Mouse (Mus musculus) lung, postnatal 4 days (tissue): ENCODE results near the gene Kifap3.
A peak's percentile ranks its signal among the peaks of the same experiment; 100 is the strongest.
"Not testable (repeated sequence)": the region's sequence is repeated elsewhere in the genome, so short reads cannot be mapped to it uniquely, and the experiment has no call there.

ENCODE experiments used
- DNase-seq, 2 experiments: peaks; one replicate each; pipeline ENCODE4 v3.0.0; 2021

Gene Kifap3

DNA sequence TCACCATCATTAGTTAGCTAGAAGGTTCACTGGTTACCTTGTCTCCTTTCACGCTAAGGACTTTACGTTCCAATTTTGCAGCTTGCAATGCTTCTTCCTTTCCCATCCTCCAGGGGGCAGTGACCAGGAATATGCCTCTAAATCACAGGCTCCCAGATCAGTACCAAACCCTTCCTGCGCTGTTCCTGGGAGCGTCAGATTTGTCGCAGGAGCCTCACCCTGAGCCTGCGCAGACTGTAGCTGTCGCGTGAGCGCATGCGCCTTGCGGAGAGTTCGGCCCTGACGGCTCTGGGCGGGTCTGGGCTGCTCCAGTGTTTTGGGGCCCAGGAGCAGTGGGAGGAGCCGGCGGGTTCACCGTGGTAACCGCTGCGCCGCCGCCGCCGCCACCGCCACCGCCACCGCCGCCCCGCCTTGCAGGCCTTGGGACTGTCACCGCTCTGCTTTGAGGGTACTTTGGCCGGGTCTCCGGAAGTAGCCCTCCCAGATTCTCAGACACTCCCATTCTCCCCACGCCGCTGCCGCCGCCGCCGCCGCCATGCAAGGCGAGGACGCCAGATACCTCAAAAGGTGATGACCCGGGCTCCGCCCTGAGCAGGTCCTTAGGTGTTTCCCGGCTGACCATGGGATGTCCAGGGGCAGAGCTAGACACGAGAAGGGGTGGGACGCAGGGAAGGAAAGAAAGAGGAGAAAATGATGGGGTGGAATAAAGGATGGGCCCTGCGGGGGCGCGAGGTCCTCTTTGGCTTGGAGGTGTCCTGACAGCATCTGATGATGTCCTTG lies at the start of gene Kifap3:
Kifap3 (plus strand) TSS at position 248 of the 780 bp plus-strand sequence.
- peak; percentile 98 to 99 for DNase-seq

DNA sequence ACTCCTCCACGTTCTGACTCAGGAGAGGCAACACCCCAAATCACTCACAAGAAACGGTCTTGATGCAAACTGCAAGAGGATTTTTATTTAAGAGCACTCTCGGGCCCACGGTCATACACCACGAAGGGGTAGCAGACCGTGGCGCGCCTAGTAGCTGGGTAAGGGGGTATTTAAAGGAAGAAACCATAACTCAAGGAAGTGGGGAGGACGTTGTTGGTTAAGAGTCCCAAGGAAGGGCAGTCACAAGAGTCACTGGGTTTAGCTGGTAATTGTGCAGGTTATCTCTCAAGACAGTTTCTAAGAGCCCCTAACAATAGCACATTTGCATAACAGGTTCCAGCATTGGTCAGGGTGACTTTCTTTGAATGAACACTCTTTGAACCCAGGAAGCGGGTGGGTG lies 48.2 kb upstream of the Kifap3 start:
- not testable (repeated sequence) for DNase-seq

DNA sequence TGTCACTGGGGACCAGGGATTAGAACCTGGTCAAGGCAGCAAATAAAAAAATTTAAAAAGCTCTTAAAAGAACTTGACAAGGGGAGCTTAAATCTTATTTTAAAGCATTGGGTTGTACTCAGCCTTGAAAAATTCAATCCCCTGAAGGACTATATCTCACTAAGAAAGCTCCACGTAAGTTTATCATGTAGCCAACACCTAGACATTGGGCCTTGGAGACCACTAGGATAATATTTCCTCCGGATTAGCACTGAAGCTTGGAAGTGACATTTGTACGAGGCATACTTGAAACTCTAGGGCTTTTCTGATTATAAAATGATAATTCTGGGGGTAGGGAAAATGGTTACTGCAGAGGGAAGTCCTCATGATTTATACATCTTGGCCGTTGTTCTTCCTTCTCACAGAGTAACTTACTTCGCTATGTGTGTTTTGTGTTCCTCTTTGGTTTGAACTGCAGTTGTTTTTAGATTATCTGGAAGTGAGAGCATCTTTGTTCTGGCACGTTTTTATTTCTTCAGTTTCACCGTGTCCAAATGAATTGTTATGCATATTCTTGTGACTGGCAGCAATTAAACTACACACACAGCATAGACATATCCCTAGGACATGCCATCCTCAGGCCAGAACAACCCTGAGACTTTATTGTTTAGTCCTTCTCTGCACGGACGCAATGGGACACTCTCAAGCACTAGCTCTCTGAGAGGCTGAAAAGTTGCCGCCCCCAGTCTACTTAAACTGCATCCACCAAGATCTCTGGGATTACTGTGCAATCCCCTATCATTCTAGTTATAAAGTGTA lies 42.7 kb upstream of the Kifap3 start:
- DNase-seq, result no peak

DNA sequence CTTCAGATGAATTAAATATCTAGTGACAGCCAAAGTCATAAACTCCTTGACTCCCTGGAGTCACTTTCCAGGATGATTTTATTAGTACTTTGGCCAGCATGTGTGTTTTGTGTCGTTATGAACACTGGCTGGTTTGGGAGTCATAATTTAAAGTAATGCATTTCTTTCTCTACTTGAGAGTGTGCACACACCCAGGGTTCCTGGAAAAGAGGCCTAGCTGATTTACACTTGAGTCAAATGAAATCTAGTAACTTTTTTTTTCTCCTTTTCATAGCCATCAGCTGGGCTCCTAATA lies 42.2 kb upstream of the Kifap3 start:
- DNase-seq, result no peak

DNA sequence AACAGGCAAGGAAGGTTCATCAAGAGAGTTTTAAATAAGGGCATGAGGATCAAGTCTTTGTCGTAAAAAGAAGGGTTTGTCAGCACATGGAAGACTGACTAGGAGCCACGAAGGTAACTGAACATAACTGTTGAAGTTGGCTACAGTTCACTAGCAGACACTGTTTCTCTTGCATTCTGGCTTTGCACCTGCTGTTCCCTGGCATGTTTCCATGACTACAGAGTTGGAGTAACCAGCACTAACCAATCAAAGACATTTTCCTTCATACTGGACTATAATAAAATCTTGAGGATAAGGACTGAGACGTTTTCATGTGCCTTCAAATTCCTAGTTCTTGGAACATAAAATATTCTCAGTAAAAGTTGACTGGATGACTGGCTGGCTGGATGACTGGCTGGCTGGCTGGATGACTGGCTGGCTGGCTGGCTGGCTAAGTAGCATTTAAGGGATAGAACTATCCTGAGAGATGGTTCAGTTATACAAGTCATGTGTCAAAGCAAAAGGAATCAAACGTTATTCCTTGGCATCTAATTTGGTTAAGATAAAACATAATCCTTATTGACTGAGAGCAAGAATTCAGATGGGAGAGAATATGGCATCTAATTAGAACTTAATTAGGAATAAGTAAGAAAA lies 27.9 kb upstream of the Kifap3 start:
- DNase-seq, result no peak

DNA sequence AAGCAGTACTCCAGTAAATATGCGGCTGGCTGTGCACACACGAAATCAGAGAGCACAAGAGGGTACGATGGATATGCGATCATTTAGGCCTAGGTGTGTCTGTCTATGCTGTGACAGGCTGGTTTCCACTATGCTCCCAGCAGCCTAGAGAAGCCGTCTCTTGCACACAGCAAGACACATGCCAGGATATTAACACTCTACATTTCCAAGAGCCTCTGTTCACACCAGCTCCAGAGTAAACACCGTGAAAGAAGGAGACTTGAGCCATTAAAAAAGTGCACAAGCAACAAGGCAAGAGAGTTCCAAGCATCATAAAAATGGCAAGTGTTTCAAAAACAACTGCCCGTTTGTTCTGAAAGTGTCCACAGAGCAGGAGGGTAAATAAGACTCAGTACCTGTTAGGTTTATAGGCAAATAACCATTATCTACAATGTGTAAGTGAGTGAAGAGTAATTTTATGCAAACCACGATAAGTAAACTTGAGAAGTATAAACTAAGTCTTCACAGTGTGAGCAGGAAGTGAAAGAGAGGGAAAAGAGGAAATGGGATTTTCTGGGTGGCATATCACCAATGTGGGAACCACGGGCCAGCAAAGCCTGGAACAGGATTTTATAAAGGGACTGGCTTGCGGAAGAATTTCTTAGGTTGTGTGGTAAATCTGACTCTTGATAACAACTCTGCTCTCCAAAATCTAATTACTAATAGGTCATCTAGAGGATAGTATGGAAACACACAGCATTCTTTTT lies 21.7 kb upstream of the Kifap3 start:
- no peak for DNase-seq

DNA sequence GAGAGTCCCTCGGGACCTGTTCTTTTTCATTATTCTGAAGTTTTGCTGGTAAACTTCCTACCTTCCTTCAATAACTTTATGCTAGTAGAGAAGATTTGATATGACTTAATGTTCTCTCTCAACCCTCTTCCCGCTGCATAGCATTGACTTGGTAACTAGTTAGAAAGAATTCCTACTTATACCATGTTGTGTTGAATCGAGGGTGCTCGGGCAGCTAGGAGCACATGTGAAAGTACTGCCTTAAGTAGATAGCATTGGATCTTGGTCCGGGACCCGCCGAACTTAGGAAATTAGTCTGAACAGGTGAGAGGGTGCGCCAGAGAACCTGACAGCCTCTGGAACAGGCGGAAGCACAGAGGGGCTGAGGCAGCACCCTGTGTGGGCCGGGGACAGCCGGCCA lies 4.2 kb downstream of the Kifap3 start:
- DNase-seq, result not testable (repeated sequence)

DNA sequence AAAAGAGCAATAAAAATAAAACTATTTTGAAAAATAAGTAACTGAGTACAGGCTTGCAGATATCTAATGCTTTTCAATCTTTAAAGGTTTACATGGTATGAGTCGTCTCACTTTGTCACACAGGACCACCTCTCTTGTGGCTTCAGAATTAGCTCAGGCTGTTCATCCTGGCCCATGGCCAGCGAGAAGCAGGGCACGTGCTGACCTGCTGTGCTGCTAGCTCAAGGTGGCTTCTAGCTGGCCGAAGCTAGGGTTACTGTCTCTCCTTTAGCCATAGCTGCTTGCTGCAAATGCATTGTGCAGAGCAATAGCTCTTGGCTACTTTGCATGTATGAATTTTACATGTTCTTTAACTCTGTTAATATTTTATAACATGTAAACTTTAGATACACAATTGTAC lies 42.0 kb downstream of the Kifap3 start:
- DNase-seq, result no peak

DNA sequence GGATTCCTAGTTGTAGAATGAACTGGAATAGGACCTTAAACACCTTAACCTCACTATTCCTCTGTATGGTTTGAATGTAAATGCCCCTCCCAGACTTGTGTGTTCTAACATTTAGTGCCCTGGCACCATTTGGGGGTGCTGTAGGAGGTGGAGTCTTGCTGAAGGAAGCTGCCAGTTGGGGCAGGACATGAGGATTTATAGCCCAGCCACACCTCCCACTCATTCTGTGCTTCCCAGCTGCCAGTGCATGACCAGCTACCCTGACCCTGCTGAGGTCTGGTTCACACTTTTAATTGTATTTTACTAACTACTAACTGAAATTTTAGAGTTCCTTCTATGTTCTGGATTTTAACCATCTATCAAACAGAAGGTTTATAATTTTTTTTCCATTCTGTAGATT lies 50.1 kb downstream of the Kifap3 start:
- no peak for DNase-seq

DNA sequence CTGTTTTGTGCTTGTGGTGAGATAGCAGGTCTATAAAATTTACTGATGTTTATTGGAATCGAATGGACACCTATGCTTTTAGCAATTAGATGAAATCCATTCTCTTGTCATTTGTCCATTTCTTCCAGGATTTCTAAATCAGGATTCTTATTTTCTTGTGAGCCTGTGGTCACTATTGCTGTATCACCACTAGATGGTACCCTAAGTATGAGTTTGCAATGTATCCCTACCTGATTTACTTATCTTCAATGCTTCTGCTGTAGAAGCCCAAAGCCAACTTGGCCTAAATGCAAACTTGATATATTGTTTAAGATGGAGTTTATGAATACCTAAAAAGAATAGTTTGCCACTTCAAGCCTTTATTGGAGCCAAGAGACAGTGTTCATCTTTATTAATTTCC lies 54.7 kb downstream of the Kifap3 start:
- DNase-seq, result no peak

DNA sequence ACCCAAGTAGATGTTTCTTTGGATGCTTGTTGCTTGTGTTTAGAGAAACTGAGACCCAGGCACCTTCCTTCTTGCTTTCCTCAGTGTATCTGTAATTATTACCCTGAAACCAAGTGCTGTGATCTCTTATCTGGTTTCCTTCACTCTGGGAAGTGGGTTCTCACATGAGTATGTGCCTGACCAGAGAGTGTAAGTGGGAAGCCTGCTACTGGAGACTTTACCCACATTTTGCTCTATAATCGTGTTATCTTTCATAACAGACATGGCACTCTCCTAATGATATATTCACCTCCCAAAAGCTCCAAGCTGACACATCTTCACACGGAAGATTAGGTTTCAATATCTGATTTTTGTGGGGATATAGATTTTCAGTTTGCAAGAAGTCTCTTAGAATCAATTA lies 55.7 kb downstream of the Kifap3 start:
- no peak for DNase-seq

DNA sequence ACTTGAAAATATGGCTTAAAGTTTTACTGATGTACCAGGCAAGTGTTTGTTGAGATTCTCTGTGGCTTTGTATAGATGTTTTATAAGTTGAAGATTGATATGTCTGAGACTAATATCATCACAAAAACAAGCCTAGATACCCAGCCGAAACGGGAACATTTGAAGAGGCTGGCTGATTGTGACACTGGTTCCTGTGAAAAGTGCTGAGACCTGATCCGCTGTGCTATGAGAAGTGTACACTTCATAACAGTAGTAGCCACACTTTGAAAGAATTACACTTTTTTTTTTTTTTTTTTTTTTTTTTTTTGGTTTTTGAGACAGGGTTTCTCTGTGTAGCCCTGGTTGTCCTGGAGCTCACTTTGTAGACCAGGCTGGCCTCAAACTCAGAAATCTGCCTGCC lies 59.1 kb downstream of the Kifap3 start:
- not testable (repeated sequence) for DNase-seq

DNA sequence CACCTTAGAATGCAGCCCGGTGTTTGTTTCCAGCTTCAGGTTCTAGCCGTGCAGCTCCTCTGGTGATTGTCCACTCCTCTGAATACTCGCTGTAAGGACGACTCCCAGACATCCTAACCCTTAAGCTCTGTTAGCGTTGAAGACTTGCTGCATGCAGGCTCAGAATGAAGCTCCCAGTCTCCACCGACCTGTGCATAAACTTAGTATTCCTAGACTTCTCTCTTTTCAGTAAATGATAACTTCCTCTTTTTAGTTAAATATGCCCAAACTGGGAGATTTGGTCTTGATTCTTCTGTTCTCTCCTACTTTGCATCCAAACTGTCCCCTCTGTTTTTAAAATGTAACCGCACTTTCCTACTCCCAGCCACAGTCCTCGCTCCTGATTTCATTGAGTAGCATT lies 61.2 kb downstream of the Kifap3 start:
- DNase-seq, result no peak

DNA sequence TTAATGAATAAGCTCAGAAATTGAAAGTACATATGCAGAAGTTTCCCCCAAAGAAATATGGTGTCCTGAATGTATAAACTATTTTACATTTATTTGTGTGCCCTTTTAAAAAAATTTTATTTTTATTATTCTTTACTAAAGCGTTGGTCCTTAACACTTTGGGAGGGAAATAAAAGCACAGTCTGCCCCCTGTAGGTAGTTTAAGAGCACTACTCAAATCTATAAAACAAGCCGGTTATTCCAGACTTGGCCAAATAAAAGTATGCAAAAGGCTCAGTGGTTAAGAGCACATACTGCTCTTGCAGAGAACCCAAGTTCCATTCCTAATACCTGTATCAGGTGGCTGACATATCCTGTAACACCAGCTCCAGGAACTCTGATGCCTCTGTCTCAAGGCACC lies 62.9 kb downstream of the Kifap3 start:
- DNase-seq, result no peak

DNA sequence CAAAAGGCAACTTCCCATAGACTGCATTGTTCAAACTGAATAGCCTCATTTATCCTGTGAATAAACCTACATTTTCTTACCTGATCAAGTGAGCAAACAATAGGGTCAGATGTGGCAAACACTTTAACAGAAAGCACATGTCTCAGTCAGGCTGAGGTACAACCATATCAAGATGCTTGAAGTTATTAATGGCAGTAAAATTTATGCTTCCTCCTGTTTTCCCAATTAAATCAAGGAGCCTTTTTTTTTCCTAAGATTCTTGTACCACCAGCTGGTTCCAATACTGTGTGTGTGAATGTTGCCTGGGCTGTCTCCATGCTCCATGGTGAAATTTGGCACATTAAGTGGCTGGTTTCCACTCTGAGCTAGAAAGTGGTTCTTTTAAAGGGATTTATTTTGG lies 64.5 kb downstream of the Kifap3 start:
- no peak for DNase-seq

DNA sequence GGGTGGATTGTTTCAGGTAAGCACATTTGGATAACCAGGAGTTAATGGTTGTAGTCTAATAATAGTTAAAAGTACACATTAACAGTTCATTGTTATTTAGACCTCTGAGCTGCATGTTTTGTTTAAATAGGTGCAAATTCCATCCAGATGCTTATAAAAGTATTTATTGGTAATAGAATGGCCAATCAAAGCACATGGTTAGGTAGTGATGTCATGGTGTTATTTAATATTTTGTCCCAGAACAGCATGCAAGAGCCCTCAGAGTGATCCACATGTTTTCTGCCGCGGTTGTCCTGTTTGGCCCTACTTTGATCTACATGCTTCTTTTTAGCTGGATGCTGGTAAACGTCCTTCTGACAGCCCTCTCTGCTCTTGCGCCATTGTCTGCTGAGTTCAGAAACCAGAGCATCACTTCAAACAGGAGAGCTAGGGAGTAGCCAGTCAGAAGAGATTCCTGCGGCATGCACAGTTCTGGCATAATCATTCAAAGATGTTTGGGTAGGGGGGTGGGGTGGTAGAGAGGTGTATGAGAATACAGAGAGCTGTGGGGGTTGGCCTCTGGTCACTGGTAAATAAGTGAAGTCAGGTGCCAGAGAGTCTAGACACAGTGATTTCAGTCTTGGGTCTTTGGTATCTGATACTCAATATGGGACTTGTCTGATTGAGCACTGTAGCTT lies 73.6 kb downstream of the Kifap3 start:
- no peak for DNase-seq

DNA sequence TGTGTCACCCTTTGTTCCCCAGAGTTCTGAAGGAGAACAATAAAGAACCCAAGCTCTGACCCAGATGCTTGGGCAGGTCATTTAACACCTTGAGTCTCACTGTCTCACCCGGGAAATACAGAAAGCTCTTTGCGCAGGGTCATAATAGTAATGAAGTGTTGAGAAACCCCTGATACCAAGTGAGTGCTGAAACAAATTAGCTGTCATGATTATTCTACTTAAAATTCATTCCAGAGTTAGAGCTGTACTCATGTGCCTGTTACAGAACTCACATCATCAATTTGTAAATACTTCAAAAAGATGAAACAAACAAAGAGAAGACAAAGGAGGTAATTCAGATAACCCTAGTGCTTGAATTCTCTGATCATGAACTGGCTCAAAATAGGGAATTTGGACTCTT lies 79.0 kb downstream of the Kifap3 start:
- DNase-seq, result no peak

DNA sequence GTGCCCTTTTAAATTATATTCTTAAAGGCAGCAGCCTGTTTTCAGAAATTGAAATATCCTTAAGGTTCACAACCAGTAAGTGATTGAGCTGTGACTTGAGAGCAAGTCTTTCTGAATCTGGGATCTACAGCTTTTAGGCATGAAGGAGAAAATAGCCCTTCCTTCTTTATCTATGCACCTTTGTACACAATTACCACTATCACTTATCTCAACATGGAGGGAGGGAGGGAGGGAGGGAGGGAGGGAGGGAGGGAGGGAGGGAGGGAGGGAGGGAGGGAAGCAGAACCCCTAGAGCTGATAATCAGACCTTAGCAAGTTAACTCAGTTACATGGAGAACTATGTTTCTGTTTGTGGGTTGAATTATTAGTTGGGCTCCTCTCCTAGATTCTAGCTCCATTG lies 82.2 kb downstream of the Kifap3 start:
- no peak for DNase-seq

DNA sequence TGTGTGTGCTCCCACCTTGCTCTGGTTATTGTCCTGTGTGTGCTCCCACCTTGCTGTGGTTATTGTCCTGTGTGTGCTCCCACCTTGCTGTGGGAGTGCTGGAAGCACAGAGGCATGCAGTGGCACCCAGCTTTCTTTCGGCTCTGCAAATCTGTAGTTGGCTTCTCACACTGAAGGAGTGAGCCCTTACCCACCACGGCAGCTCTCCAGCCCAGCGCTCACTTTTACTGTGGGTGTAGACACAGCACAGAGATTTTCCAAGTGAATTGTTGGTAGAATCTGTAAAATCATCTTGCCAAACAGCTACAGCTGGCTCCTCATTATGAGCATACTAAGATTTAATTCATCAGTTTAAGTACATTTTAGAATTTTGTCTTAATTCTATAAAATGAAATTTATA lies 93.8 kb downstream of the Kifap3 start:
- DNase-seq, result no peak

DNA sequence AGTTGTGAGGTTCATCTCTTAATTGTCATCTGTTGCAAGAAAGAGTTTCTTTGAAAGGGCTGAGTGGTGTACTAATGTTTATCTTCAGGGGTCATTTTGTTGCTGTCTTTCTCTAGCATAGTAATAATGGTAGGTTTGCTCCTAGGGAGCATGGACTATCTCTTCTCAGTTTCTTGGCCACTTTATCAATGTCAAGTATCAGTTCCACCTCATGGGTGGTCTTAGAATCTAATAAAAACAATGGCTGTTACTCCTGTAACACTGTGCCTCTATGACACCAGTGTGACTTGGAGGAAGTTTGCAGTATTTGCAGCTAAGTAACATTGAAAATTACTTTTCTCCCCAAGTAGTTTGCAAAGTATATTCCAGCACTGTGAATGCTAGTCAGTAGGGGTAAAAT lies 110.2 kb downstream of the Kifap3 start:
- DNase-seq, result no peak

DNA sequence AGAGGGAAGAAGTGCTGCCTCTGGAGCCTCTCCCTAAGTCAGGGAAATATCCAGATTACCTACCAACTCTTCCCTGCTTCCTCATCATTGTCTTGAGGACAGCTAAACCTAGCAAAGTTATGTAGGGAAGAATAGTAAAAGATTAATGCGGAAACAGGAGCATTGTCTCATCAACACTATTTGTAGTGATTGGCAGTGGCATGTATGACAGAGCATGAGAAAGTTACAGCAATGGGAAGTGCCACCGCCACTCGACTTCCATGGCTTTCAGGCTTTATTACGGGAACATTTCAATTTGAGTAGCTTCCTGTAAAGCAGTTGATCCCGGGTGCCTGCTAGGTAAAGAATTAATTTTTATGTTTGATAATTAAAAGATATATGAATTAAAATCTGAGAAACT lies 113.9 kb downstream of the Kifap3 start:
- DNase-seq, result no peak

DNA sequence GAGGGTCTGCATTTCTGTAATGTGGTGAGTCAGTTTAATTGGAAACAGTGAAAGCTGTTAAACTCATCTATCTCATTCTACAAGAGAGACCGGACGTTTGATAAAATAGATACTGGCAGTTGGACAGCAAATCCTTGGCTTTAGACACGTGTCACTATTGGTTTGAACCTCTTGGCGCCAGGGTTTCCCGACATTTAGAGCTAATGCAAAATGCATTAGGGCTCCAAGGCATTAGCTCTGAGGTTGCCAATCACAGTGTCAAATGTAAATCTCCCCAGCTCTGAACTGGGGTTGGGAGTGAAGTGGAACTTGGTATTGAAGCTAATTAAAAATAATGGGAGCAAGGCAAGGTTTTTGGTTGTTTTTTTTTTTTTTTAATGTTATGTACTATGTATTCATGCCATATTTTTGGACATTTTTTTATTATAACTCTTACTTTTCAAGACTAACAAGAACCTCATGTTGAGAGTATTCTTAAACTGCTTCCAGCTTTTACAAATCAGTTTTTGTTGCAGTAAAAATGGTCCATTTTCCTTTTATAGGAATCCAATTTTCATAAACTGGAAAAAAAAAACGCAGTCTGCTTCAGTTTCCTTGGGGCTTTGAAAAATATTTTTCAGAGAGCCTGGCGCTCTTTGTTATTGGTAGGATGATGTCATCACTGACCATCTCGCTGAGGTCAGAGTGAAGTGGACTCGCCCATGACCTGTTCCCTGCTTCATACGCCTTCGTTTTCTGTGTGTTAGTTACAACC lies 114.6 kb downstream of the Kifap3 start:
- no peak for DNase-seq
